Mouse (Mus musculus): ENCODE data around the gene Ccdc186.
"Not testable (repeated sequence)": the region's sequence is repeated elsewhere in the genome, so short reads cannot be mapped to it uniquely, and the experiment has no call there.

Ccdc186 gene

DNA sequence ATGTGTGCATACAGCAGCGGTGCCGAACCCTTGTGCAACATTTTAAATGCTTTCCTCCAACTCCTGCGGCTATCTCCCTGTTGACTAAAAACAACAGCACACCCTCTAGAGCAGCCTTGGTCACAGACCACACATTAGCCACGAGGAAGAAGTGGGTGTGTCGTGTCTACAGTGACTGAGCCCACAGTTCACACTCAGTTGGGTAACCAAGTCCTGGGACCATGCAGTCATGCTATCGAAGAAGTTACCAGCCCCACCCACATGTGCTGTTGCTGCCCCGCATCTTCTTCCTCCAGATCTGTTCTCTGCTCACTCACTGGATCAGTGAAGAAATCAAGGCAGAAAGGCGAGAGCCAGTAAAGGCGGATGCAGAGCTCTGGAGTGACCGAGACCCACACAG is 65.6 kb downstream of the Ccdc186 start:
- peak; percentile 48 for DNase-seq (ENCODE audit: low read depth)

DNA sequence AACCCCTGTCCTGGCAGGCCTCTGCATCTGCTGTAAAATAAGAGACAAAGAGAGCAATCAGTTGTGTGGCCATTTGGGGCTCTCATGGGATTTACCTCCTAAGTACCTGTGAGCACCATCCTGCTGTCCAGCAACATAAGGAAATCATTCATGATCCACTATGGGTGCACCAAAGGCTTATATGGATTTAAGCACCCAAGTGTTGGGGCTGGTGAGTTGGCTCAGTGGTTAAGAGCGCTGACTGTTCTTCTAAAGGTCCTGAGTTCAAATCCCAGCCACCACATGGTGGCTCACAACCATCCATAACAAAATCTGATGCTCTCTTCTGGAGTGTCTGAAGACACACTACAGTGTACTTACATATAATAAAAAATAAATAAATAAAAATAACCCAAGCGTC is 67.5 kb downstream of the Ccdc186 start:
- DNase-seq (ENCODE audit: low read depth): not testable (repeated sequence)

DNA sequence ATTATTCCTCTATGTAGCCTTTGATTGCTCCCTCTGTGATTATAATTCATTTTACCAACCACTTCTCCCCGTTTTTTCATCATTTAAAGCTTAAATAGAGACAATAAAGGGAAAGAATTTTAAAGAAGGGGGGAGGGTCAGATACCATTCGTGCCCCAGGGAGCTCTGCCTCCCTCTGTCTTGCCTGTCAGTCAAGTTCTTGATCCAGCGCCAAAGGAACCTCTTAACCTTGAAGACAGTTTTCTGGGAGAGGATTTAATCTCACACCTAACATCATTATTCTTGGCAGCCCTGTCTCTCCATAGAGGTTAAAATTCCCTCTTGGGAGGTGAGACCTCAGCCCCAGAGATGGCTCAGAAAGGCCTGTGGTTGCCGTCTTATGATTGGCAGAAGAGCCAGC is 71.3 kb downstream of the Ccdc186 start:
- DNase-seq (ENCODE audit: low read depth): no peak

DNA sequence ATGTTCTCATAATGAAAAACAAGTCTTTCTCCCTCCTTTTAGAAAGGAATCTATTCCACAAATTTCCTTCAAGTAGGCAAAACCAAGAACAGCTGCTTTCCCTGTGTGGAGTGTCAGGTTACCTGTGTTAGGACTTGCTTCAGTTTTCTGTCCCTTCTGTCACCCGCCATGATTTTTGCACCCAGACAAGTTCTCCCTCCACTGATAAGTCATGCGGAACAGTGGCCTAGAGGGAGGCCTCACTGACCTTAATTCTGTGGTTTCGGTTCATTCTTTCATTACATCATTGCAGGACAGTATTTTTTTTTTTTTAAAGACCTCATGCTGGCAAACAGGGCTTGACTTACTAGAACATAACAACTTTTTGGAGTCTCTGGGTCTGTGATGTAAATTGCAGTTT is 72.6 kb downstream of the Ccdc186 start:
- no peak for DNase-seq (ENCODE audit: low read depth)

DNA sequence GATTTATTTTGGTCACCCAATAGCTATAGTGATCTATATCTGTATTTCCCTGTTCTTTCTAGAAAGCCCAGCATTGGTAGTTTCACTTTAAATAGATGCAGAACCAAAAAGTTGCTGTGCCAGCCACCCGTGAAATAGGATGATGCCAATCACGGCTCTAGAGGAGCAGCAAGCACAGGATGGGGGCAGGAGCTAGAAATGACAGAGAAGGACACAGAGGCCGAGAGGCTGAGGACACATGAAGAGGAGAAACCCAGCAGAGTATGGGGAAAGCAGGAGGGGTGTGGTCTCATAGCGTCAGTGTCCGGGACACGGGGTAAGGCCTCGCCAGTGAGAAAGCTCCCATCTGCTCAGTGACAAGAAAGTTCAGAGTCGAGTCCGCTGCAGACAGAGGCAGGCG is 74.1 kb downstream of the Ccdc186 start:
- DNase-seq (ENCODE audit: low read depth): no peak

DNA sequence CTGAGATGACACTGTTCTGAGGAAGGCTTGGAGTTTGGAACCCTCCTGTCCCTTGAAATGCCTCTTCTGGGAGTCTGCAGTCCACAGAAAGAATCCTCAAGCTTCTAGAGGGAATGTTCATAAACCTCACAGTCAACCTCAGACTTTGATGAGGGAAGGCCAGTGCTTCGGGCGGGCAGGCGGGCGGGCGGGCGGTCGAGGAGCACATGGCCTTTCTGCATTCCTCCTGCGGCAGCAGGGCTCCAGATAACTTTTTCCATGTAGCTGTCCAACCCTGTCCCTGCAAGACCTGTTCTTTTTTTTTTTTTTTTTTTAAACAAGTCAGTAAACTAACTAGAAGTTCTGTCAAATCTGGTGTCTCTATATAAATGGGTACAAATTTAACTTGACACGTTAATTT is 75.4 kb downstream of the Ccdc186 start:
- no peak for DNase-seq (ENCODE audit: low read depth)

DNA sequence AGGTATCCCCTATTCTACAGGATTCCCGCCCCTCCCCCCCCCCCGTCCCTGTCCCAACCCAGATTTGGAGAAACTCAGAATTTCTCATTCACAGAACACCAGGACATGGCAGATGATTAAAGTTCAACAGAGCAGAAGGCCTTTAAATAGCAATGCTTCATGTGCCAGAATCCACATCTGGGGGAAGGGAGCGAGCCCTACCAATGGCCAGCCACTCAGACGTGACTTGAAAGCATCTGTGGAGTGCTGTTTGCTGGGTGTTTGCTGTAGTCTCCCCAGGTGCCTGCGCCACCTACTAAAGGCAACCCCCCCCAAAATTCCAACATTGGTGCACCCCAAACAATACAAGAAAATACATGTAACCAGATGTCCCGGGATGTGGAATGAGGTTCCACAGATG is 76.5 kb downstream of the Ccdc186 start:
- no peak for DNase-seq (ENCODE audit: low read depth)

DNA sequence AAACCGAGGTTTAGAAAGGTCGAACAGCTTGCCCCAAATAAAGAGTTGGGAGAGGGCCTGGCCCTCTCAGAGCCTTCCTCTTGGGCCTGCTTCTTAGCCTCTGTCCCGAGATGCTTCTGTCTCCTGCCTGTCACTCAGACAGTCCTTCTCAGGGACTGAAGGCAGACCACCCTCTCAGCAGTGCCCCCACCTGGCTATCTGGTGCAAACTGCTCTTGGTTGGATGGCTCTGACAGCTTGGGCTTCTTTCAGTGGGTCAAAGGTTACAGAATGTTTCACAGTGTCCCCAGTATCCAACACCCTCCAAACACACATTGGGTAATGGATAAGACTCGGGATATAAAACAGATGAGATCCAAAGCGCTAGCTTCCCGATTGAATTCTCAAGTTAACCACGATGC is 76.9 kb downstream of the Ccdc186 start:
- DNase-seq (ENCODE audit: low read depth): no peak

All from 416B (cell line).